Mouse (Mus musculus) urinary bladder, postnatal 4 days (tissue): ENCODE data around the gene Cnot6.

ENCODE experiments used
- DNase-seq, 2 experiments: peaks; one replicate each; pipeline ENCODE4 v3.0.0; 2021 to 2022; ENCODE audit warnings: low spot score in 2 of 2

Cnot6 gene

DNA sequence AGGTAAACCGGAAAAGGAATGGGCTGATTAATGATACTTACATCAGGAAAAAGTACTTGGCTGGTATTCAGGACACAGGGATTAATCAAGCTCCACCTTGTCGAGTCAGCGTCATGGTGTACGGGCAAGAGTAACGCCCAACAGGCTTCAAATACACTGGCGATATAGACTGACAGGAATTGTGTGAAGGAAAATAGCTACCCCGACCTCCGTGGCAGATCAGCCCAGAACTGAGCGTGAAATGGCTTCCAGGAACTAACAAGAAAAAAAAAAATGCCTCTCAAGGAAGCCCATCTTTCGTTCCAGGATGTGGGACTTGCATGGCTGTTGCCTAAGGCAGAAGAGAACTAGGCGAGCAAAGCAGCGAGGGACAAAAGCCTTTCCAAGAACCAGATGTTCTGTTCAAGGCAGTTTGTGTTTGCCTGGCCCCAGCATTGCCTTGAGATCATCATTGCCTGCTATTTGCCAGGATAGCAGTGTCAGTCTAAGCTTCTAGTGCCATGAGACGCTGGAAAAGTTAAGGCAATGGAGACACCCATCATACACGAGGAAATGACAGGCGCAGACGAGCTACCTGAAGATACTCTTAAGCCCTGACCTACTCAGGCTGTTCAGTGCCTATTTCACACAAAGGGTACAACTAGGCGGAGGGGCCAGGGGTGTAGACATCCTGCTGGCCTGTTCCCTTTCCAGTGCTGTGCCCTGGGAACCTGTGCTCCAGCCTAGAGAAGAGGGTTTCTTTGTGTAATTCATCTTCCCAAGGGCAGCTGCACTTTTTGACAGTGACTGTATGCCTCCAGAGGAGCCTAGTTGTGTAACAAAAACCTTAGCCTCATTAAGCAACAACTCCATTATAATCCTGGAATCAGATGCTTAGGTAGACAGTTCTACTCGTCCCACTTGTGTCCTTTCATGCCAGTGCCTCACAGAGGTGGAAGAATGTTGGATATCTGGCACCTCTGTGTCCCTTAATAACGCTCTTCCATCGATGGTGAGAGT is 1.1 kb upstream of the Cnot6 start:
- no peak for DNase-seq

DNA sequence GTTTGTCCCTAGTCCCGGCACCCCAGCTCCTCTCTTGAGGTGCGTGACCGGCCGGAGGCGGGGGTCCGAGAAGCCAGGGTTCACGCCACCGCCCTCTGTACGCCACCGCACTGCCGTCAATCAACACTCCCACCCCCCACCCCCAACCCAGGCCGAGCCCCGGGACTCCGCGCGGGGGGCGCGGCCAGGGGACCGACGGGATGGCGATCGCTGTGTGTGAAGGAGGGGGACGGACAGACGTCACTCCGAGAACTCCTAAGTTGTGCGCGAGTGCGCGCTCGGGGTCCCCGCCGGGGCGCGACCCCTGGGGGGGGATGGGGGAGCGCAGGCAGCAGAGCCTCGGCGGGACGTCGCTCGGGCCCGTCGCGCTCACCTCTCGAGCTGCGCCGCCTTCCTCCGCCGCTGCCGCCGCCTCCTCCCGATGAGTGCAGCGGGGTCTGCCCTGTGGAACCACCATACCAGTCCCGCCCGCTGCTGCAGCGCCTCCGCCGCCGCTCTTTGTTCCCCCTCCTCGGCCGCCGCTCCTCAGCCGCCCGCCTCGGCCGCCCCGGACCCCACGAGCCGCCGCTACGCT is 455 bp downstream of the Cnot6 start:
- DNase-seq, result peak in 1 of 2 experiments; percentile 22

DNA sequence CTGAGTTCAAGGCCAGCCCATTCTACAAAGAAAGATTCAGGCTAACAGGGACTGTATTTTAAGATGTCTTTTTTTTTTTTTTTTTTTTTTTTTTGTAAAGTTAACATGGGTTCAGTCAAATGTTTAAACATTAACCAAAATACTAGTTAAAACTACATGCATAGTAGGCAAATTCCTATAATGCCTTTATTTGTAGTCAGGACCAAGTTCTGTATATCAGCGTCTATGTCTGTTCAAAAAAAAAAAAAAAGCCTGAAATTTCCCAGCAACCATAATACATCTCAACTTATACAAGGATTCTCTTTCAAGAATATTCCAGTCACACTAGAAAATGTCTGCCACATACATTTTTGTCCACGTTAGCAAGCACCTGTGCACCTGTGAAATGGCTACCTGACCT is 1.9 kb downstream of the Cnot6 start:
- DNase-seq, result no peak

DNA sequence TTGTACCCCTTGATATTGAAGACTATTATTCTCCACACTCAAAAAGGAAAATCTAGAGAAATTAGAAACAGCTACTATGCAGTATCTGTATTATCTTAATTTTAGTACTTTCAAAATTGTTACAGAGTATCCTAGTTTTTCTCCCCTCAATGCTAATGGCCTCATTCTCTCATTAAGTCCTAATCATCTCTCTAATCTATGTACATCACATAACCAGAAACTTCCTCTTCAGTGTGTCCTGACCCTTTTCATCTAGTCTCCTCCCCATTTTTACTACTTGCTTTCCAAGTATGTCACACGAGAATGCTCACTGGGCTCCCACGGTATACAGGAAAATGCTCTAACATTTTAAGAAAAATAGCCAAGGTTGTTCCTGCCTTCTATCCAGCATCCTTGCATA is 4.7 kb downstream of the Cnot6 start:
- DNase-seq, result no peak

DNA sequence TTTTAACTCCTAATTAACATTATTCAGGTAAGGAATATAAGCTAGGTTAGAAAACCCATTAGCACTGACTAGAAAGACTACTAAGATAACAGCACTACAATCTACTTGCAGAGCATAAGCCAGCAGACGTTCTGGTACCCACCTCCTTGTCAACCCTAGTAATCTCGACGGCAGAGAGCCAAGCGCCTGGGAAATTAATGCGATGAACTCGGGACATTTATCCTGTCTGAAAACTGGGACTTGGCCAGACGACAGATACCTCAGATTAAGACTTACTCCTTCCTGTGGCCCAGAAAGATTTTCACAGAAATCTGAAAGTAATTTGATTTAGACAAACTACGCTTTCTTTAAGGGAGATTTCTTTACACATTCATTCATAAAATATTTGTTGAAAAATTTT is 7.7 kb downstream of the Cnot6 start:
- no peak for DNase-seq

DNA sequence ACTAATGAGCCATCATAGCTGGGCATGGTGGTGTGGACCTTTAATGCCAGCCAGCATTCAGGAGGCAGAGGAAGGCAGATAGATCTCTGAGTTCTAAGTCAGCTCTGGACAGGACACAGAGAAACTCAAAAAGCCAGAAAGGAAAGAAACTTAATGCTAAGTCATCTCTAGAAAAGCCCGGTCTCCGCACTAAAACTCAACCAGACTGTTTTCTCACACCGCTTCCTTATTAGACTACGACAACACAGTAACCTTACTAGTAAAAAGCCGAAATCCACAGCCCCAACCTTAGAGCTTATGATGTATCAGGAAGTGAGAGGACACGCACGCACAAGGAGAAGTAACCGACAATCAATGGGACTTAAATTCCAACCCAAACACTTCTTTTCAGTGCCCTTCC is 10.5 kb downstream of the Cnot6 start:
- DNase-seq, result no peak

DNA sequence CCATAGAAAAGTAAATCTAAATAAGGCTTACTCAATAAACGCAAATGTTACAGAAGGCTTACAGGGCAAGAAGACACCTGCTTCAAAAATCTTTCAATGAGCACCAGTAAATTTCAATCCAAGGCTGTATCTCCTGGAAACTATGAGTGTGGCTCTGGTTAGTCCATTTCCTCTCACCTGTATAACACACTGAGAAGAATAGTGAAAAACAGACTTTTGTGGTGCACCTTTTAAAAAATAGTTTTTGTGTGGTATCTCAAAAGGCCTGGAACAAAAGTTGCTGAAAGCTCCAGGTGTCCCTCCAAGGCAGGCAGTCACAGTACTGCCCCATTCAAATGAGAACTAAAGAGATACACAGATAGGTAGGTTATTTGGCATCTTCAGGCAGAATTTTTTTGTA is 13.4 kb downstream of the Cnot6 start:
- DNase-seq, result no peak

DNA sequence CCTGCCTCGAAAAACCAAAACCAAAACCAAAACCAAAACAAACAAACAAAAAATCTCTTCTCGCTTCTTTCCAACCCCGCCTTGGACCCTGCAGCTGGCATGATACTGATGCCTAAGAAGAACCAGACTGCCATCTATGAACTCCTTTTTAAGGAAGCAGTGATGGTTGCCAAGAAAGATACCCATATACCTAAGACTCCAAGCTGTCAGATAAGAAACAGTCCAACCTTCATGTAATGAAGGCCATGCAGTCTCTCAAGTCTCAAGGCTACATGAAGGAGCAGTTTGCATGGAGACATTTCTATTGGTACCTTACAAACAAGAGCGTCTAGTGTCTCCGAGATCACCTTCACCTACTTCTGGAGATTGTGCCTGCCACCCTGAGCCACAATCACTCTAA is 14.7 kb downstream of the Cnot6 start:
- no peak for DNase-seq

DNA sequence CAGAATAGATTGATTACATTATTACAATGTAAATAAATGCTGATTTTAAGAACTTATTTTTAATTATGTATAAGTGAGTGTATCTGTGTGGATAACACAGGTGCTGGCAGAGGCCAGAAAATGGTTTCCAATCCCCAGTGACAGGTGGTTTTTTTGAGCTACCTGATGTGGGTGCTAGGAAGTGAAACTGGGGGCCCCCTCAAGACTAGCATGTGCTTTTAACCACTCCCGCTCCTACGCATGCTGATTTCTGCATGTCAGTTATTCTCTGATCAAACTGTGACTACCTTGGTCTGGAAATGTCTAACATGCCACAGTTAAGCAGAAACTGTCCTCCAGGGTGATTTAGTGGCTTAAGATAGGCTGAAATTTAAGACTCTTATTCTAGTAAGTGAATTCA is 16.1 kb downstream of the Cnot6 start:
- DNase-seq, result no peak

DNA sequence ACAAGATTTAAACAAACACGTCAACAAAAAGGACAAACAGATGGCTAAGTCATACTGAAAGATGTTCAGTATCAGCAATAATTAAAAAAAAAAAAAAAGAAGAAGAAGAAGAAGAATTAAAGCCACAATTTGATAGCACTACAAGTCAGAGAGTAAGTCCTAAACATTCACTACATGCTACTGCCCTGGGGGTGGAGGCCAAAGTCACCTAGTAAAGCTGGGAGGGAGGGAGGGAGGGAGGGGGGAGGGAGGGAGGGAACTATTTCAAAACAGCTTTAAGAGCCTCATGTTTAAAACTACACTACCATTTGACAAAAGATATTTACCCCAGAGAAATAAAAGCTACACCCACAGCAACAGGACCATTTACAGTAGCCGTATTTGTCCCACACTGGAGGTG is 16.8 kb downstream of the Cnot6 start:
- DNase-seq, result no peak

DNA sequence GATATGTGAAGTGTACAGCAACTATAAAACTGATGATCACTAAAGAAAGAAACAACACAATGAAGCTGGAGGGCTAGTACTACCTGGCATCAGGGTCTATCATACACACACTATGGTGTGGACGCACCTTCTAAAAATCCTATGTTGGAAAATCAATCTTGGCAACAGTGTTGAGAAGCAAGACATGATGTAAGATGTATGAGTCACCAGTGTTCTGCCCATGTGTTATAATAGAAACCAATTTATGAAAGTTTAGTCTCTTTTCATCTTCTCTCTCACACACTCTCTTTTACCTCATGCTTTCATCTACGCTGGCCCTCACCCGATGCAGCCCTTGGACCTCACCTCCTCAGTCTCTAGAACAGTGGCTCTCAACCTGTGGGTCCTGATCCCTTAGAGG is 17.5 kb downstream of the Cnot6 start:
- no peak for DNase-seq

DNA sequence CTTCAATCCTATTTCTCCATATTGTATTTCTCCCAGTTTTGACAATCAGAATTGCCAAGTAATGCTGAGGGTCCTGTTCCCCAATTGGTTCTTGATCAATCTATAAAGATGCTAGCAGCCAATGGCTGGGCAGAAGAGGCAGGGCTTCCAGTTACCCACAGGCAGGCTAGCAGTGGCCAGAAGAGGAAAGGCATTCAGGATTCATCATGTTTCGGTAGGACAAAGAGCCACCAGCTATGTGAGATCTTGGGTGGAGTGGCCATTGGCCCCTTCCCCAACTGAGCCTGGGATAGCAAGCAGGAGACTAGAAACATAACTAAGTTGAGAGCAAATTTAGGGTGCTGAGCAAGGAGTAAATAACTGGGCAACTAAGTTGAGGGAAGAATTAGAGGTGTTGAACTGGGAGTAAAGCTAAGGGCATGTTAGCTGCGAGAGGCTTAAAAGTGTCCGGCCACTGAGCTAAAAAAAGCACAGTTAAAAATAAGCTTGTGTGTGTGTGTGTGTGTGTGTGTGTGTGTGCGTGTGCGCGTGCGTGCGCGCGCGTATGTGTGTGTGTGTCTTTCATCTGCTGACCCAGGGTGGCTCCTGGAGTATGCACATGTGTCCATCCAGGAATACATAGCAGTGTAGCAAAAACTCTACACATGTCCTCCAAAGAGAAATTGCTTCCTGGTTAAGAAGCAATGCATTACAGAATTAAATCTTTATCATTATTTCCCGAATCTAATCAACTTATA is 28.1 kb downstream of the Cnot6 start:
- DNase-seq, result no peak

DNA sequence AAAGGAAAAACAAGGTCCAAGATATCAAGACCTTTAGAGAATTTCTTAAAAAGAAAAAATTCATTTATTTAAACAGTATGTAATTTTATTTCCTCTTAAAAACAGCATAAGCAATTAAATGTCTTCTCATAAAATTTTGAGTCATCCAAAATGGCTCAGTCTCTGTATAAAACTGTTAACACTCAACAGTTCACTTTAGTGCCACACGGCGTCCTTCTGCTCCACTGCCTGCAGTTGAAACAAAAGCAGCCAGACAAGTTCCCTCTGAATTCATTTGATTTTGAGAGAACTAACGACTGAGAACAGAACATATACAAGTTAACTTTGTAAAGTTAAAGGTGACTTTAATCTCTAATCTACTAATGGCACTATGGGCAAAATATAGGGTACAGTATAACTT is 39.1 kb downstream of the Cnot6 start:
- no peak for DNase-seq

DNA sequence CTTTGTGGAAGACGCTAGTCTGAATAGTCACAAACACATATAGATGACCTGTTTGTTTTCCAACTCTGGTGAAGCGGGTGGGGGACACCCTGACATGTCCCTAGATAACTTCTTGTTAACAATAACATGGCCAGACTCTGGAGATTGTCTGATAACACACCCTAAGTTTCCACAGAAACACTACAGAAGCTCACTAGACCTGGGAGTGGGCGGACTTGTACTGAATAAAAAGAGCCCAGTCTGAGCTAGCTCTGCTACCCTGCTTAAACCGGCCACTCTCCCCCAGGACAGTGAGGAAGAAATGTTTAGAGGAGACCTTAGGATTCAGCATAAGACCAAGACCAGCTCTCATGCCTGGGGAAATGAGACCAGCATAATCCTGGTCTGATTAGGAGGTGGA is 47.1 kb downstream of the Cnot6 start:
- no peak for DNase-seq

DNA sequence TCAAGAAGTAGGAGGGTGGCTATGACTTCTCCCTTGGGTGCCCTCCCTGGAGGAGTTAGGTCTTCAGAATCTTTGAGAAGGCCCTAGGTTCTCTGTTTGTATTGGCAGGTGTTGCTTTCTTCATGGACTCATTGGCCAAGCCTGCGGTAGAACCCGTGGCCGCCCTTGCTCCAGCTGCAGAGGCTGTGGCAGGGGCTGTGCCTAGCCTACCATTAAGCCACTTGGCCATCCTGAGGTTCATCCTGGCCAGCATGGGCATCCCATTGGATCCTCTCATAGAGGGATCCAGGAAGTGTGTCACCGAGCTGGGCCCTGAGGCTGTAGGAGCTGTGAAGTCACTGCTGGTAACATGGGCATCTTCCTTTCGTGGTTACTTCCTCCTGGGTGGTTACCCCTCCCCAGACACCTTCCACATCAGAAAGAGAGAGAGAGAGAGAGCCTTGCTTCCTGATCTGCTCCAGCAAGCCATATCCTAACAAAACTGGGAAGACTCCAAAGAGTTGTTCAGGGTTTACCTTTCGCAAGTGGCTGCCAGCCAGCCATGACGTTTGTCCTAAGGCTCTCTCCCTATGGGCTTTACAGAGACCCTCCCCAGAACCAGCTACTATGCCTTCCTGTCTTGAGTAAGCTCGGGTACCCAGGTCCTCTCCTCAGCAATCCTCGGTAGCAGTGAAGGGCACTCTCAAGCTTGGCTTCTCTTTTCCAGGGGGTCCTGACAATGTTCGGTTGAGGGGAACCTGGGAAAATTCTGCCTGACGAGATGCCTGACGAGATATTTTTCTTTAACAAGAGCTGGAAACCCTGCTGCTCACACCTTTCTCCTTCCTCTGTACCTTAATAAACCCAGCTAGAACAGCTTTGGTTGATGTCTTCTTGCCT is 48.0 kb downstream of the Cnot6 start:
- DNase-seq, result no peak

DNA sequence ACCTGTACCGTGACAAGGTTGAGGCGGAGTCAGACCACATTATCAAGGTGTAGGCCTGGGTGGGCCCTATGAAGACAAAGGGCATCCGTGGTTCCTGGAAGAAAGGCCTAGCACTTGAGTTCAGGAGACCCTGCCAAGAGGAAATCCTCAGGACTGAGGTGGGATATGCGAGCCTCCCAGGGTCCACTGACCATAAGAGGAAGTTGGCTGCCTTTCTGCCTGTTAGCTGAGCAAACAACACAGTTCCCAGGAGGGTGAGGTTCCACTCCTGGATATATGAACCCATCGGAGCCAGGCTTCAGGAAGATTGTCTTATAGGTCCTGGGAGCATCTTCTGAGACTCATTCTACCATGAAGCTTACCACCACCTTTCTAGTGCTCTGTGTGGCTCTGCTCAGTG is 49.2 kb downstream of the Cnot6 start, which contains the start of gene Scgb3a1:
Gene Scgb3a1, plus strand, starts transcription at position 301 of the 400 bp plus-strand sequence.
- no peak for DNase-seq

DNA sequence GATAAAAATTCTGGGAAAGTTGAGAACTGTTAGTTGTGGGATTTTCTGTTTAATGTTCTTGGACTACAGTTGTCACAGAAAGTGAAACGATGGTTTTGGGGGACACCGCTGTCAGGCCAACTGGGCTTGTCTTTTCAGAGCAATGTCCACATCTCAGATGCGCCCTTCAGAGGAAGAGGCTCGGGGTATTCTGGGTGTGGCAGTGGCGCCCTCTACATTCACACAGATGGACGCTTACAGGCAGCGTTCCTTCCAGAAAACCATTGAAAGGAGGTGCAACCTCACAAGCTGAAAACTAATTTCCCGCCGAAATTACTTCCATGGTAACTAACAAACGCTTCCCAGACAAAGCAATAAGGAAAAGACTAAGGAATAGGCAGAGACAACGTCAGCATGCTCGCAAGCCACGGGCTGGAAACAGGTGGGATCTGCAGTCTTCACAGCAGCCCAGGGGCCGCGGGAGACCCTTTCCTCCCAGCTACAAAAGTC is 50.2 kb downstream of the Cnot6 start:
- no peak for DNase-seq

DNA sequence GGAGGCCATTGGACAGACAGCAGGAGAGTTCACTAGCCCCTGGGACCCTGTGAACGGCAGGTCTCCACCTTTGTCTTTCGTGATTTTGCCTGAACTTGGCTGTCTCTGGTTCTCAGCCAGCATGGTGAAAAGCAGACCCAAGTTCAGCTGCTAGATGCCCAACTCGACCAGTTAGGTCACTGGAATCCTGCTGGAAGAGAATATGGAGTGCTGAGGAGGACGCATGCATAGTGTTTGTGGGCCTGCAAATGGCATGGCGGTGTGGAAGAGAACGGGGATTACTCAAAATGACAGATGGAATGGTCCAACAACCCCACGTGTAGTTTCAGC is 53.1 kb downstream of the Cnot6 start:
- DNase-seq, result no peak

DNA sequence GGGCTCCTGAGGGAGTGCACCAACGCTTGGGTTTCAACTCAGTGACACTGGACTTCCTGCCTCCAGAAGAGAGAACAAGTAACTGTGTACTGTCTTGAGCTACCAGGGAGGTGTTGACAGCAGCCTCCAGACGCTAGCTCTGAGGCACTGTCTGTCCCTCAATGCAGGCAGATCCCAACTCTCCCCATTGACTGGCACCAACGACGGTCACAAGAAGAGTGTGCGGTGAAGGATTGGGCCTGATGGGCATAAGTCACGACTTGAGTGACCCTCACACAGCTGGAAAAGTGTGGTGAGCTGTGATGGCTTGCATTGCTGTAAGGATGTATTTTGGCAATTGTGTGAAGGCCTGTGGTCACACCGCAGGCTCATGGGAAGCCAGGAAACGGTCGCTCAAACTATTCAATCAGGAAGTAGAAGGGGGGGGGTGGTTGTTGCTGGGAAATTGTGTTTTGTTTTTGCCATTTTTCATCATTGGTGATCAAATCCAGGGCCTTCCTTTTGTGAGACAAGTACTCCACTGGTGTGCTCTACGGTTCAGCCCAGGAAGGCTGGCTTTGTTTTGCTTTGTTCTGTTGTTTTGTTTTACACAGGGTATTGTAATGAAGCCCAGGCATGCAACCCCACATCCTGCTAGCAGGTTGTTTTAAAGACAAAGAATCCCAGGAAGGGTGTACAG is 53.6 kb downstream of the Cnot6 start:
- DNase-seq, result no peak

DNA sequence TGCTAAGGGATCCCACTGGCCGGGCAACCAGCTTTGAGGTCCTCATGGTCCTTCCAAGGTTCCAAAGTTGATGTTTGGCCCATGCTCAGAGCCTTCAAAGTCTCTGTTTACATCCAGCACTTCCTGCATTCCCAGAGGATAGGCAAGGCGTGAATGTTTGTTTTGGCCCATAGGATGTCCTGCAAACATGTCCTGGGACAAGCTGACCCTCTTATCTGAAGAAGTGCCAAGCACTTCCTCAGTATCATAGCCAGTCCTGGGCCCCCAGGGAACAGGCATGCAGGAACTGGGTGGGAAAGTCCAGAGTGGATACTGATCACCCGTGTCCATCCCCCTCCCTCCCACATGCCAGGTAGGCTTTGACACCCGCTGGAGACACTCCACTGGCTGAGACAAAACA is 54.5 kb downstream of the Cnot6 start:
- no peak for DNase-seq

DNA sequence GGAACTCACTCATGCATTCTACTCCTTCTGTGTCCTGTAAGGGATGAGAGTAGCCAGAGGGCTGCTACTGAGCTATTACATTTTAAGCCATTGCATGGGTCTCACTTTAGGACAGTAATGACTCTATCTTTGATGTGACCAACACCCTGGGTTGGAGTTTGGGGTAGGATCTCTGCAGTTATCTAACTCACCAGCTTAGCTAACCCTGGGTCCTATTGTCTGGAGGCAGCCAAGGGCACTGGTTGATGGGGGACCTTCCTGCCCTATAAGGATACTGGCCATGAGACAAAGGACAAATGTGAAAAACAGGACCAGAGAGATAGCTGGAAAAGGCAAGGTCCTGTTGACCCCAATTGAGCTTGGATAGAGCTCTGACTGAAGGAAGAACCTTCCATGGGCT is 57.0 kb downstream of the Cnot6 start:
- no peak for DNase-seq
